ENCODE assay signal across 18 mouse cellular contexts in the genomic region with DNA sequence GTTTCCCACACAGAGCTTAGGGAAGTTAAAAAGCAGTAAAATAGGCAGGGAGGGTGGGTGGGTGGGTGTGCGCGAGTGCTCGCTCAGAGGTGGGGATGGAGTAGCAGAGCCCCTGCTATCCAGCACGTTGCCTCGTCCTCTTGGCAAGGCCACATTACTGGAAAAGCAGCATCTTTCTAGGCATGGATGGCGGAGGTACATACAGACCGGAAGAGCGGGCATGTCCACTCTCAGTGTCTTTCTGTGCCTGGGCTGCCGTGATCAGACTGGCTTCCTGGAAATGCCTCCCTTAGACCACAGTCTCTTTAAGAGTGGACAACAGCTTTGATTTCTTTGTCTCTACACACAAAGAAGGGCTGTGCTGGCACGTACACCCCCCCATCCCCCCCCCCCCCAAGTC. TPM values are rescaled to one million over a fixed set of nuclear protein-coding genes. Genes with fewer than 3 reads are reported as not detected.
"Had no signal": no experiment of that assay in that cellular context is flagged by ENCODE, and none has a peak within 500 bp of the region (broad histone marks: within the 10 kb centered on the region; RNA-seq: fewer than 3 reads in every experiment).

No protein-coding gene starts in this region.

- H3K27ac ChIP-seq: liver, embryonic 13.5 days; stomach, postnatal 0 days had no signal

- H3K4me3 ChIP-seq: liver, embryonic 13.5 days; myocyte had no signal

- H3K4me2 ChIP-seq: liver, embryonic 13.5 days; midbrain, embryonic 11.5 days had no signal

- DNase-seq: kidney, adult 9 months; kidney, postnatal 14 days; kidney, postnatal 4 days; liver, embryonic 13.5 days; lung, adult 2 months; lung, postnatal 14 days; lung, postnatal 4 days; right cerebral cortex, adult 18-20 months; right cerebral cortex, postnatal 14 days; right cerebral cortex, postnatal 4 days; thymus, adult 2 months; thymus, postnatal 14 days; thymus, postnatal 4 days had no signal

- H3K9ac ChIP-seq: liver, embryonic 13.5 days had no signal

- H3K9me3 ChIP-seq: liver, embryonic 13.5 days had no signal

- H3K36me3 ChIP-seq: liver, embryonic 13.5 days had no signal

- H3K4me1 ChIP-seq: liver, embryonic 13.5 days had no signal

- H3K27me3 ChIP-seq: liver, embryonic 13.5 days had no signal

RNA-seq across cellular contexts. Expression of a gene that starts 27.2 kb away (rescaled TPM):
- total RNA-seq: megakaryocyte-erythroid progenitor cell, adult 5-6 weeks; monocyte, adult 5-6 weeks had no signal
